Mouse (Mus musculus): Measurements from ENCODE around the gene Zfc3h1.

DNA sequence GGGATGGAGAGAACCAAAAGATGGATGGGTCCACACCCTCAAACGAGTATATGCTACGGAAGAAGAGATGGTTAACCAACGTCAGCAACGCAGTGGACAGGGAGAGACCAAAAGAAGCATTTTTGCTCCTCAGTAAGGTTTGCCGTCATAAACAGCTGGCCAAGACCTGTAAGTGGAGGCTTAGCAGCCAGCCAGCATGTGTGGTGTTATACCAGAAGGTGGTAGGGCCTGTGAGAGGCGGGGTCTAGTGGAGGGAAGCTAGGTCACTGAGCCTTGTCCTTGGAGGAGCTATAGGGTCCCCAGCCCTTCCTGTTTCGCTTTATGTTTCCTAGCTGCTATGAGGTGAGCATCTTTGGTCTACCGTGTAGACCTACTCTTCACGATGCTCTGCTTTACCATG is 91.7 kb downstream of the Zfc3h1 start:
- TF ChIP-seq EP300 (IDR thresholded peaks at IDR 0.05) (no peak), CTCF (IDR thresholded peaks at IDR 0.05) (no peak)

Data from lung, postnatal 0 days (tissue).